Mouse (Mus musculus): ENCODE results near the gene Irs2. TPM values are rescaled to one million over a fixed set of nuclear protein-coding genes. Genes with fewer than 3 reads are reported as not detected.

Irs2 gene
- total and polyA plus RNA-seq, 3 experiments, result 4.5 to 19.0 (median 13.5) TPM

- no peak overlapping the region for H3K9ac ChIP-seq (ENCODE audit: low read depth, low read length)
- H3K36me3 ChIP-seq (ENCODE audit: control insufficient read depth, insufficient read depth, low read length), result no peaks in the 10 kb centered on the region
- intact Hi-C loops (cut with DNase I), result loop anchor here (2.0 kb wide), 1 partner anchor 17 kb away; no protein-coding TSS in a partner anchor
Observed at GRCm38 (mm10) chr8:10943314-10944060, 64.8 kb downstream of the Irs2 start.

DNA sequence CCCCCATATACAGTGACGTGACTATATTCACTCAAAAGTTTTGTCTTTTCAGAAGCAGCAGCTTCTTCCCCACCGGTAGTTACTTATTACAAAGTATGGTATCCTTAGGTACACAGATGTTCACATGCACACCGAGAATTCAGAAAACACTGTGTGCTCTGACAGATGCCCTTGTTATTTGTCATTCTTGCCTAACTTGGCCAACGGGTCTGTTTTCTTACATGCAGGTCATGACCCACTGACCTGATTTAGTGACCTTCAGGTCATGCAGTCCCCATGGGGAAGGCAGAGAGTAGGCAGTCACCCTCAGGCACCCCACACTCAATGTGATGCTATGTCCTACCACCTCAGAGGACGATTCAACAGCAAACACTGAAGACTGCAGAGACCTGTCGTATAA is 68.4 kb downstream of the Irs2 start:
- DNase-seq, result no peak
- WGBS, result 80% methylated on average over 6 of the region's 6 CpGs
- Histone ChIP-seq H3K27me3 (ENCODE audit: control insufficient read depth, insufficient read depth, low read length) (no peaks in the 10 kb centered on the region), H3K79me2 (replicated peaks; ENCODE audit: control insufficient read depth, insufficient read depth, low read length) (no peaks in the 10 kb centered on the region), H3K4me3 (no peak overlapping the region), H3K27ac (no peak overlapping the region), H3K36me3 (ENCODE audit: control insufficient read depth, insufficient read depth, low read length) (no peaks in the 10 kb centered on the region), H3K9ac (ENCODE audit: low read depth, low read length) (no peak overlapping the region), H3K4me1 (ENCODE audit: control insufficient read depth, insufficient read depth, low read length) (peaks cover 2% of the 10 kb centered on the region)
- intact Hi-C loops (cut with DNase I), result no loop called here
- TF ChIP-seq CTCF (IDR thresholded peaks at IDR 0.05) (no peak), EP300 (IDR thresholded peaks at IDR 0.05; ENCODE audit: insufficient read depth, low read depth, low read length) (no peak), POLR2A (IDR thresholded peaks at IDR 0.05; ENCODE audit: insufficient read depth, low read depth, low read length) (no peak)

More at GRCm38 (mm10) chr8:10943314-10944060, 64.8 kb downstream of the Irs2 start:
- WGBS, result 56% methylated on average over 9 of the region's 9 CpGs
- no peak for DNase-seq
- no peak overlapping the region for H3K4me3 ChIP-seq
- TF ChIP-seq POLR2A (IDR thresholded peaks at IDR 0.05; ENCODE audit: insufficient read depth, low read depth, low read length) (no peak), CTCF (IDR thresholded peaks at IDR 0.05) (no peak), EP300 (IDR thresholded peaks at IDR 0.05; ENCODE audit: insufficient read depth, low read depth, low read length) (no peak)
- H3K79me2 ChIP-seq (replicated peaks; ENCODE audit: control insufficient read depth, insufficient read depth, low read length), result no peaks in the 10 kb centered on the region
- peaks cover 8% of the 10 kb centered on the region for H3K4me1 ChIP-seq (ENCODE audit: control insufficient read depth, insufficient read depth, low read length)
- H3K27ac ChIP-seq, result no peak overlapping the region
- H3K27me3 ChIP-seq (ENCODE audit: control insufficient read depth, insufficient read depth, low read length), result no peaks in the 10 kb centered on the region

DNA sequence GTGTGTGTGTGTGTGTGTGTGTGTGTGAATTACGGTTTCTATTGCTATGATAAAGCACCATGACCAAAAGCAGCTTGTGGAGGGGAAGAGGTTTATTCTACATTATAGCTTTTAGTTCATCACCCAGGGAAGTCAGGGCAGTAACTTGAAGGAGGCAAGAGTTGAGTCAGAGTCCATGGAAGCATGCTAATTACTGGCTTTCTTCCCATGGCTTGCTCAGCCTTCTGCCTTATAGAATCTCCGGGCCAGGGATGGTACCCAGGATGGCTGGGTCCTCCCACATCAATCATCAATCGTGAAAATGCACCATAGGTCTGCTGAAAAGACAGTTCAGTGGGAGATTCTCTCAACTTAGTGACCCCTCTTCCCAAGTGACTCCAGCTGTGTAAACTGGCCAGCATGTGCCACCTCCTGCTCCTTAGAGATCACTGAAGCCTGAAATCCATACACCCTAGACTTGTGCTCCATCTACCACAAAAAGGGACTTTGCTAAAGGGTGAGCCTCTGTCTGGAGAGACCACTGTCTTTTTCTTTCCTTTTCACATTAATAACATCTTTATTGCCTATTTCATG is 69.0 kb downstream of the Irs2 start:
- TF ChIP-seq EP300 (IDR thresholded peaks at IDR 0.05; ENCODE audit: insufficient read depth, low read depth, low read length) (no peak), POLR2A (IDR thresholded peaks at IDR 0.05; ENCODE audit: insufficient read depth, low read depth, low read length) (no peak), CTCF (IDR thresholded peaks at IDR 0.05) (no peak)
- Histone ChIP-seq H3K79me2 (replicated peaks; ENCODE audit: control insufficient read depth, insufficient read depth, low read length) (no peaks in the 10 kb centered on the region), H3K36me3 (ENCODE audit: control insufficient read depth, insufficient read depth, low read length) (no peaks in the 10 kb centered on the region), H3K27ac (no peak overlapping the region), H3K4me1 (ENCODE audit: control insufficient read depth, insufficient read depth, low read length) (peaks cover 2% of the 10 kb centered on the region), H3K4me3 (no peak overlapping the region), H3K9ac (ENCODE audit: low read depth, low read length) (no peak overlapping the region), H3K27me3 (ENCODE audit: control insufficient read depth, insufficient read depth, low read length) (no peaks in the 10 kb centered on the region)
- DNase-seq, result no peak
- WGBS, result 83% methylated on average over 3 of the region's 3 CpGs
- intact Hi-C loops (cut with DNase I), result no loop called here

- H3K36me3 ChIP-seq (ENCODE audit: control insufficient read depth, insufficient read depth, low read length), result no peaks in the 10 kb centered on the region
- no peak for DNase-seq
- H3K27ac ChIP-seq, result no peak overlapping the region
- H3K9ac ChIP-seq (ENCODE audit: low read depth, low read length), result no peak overlapping the region
- H3K4me3 ChIP-seq, result no peak overlapping the region
- intact Hi-C loops (cut with DNase I), result no loop called here
- 87% methylated on average over 6 of the region's 6 CpGs for WGBS
- no peaks in the 10 kb centered on the region for H3K79me2 ChIP-seq (replicated peaks; ENCODE audit: control insufficient read depth, insufficient read depth, low read length)
- H3K27me3 ChIP-seq (ENCODE audit: control insufficient read depth, insufficient read depth, low read length), result no peaks in the 10 kb centered on the region; the same call in 1 of the 2 replicates
- TF ChIP-seq CTCF (IDR thresholded peaks at IDR 0.05), result no peak
- no peak for TF ChIP-seq EP300 (IDR thresholded peaks at IDR 0.05; ENCODE audit: insufficient read depth, low read depth, low read length)
- no peak for TF ChIP-seq POLR2A (IDR thresholded peaks at IDR 0.05; ENCODE audit: insufficient read depth, low read depth, low read length)
- H3K4me1 ChIP-seq (ENCODE audit: control insufficient read depth, insufficient read depth, low read length), result peaks cover 2% of the 10 kb centered on the region
Observed at GRCm38 (mm10) chr8:10938284-10938683, 70.0 kb downstream of the Irs2 start.

GRCm38 (mm10) chr8:10936646-10937045 is 71.6 kb downstream of the Irs2 start:
- TF ChIP-seq CTCF (IDR thresholded peaks at IDR 0.05), result no peak
- TF ChIP-seq EP300 (IDR thresholded peaks at IDR 0.05; ENCODE audit: insufficient read depth, low read depth, low read length), result no peak
- no peak for TF ChIP-seq POLR2A (IDR thresholded peaks at IDR 0.05; ENCODE audit: insufficient read depth, low read depth, low read length)
- intact Hi-C loops (cut with DNase I), result no loop called here
- no peak overlapping the region for H3K9ac ChIP-seq (ENCODE audit: low read depth, low read length)
- H3K36me3 ChIP-seq (ENCODE audit: control insufficient read depth, insufficient read depth, low read length), result no peaks in the 10 kb centered on the region
- H3K27ac ChIP-seq, result no peak overlapping the region
- H3K4me3 ChIP-seq, result no peak overlapping the region
- no peaks in the 10 kb centered on the region for H3K79me2 ChIP-seq (replicated peaks; ENCODE audit: control insufficient read depth, insufficient read depth, low read length)
- 74% methylated on average over 9 of the region's 9 CpGs for WGBS
- H3K27me3 ChIP-seq (ENCODE audit: control insufficient read depth, insufficient read depth, low read length), result no peaks in the 10 kb centered on the region; the same call in 1 of the 2 replicates
- DNase-seq, result no peak
- H3K4me1 ChIP-seq (ENCODE audit: control insufficient read depth, insufficient read depth, low read length), result no peaks in the 10 kb centered on the region

DNA sequence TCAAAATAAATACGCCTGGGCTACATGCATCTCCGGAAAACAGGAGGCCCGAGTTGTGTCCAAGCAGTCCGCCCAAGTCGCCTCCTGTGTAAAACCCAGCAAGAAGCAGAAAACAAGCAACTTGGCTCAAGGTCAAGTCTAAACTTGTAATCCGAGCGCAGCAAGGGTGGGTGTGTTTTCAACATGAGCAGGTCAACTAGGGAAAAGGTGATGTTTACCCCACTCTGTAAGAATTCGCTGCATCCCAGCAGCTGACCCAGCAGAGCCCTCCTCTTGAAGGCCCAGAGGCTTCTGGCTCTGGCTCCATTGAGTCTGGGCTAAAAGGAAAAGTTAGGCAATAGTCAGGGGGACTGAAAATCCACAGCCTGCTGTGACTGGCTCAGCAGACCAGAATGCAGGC is 73.0 kb downstream of the Irs2 start:
- H3K4me3 ChIP-seq, result no peak overlapping the region
- no peaks in the 10 kb centered on the region for H3K79me2 ChIP-seq (replicated peaks; ENCODE audit: control insufficient read depth, insufficient read depth, low read length)
- H3K36me3 ChIP-seq (ENCODE audit: control insufficient read depth, insufficient read depth, low read length), result no peaks in the 10 kb centered on the region
- no peak for DNase-seq
- H3K27me3 ChIP-seq (ENCODE audit: control insufficient read depth, insufficient read depth, low read length), result no peaks in the 10 kb centered on the region; the same call in 1 of the 2 replicates
- WGBS, result 78% methylated on average over 8 of the region's 8 CpGs
- TF ChIP-seq POLR2A (IDR thresholded peaks at IDR 0.05; ENCODE audit: insufficient read depth, low read depth, low read length) (no peak), CTCF (IDR thresholded peaks at IDR 0.05) (no peak), EP300 (IDR thresholded peaks at IDR 0.05; ENCODE audit: insufficient read depth, low read depth, low read length) (no peak)
- no peak overlapping the region for H3K27ac ChIP-seq
- no peak overlapping the region for H3K9ac ChIP-seq (ENCODE audit: low read depth, low read length)
- intact Hi-C loops (cut with DNase I), result no loop called here
- peaks cover 1% of the 10 kb centered on the region; the same call in 1 of the 2 replicates for H3K4me1 ChIP-seq (ENCODE audit: control insufficient read depth, insufficient read depth, low read length)

All from heart, adult 2 months (tissue).